Mouse (Mus musculus) urinary bladder, postnatal 25 days (tissue): ENCODE measurements at regions not wholly inside any gene's neighbourhood (a gene's known extent, or its start where the extent isn't known, plus 50 kb on each side); places are given as distances from the start of the nearest gene placed in this dataset.

Experiments used
- DNase-seq: peaks from one replicate; pipeline ENCODE4 v3.0.0; 2022; ENCODE audit warnings: low spot score

- no peak for DNase-seq
Measured at GRCm38 (mm10) chr16:53011847-53012246, 558.0 kb upstream of the Alcam start.

GRCm38 (mm10) chr16:52988852-52989397 lies 535.1 kb upstream of the Alcam start:
- no peak for DNase-seq

GRCm38 (mm10) chr16:52984336-52984735 lies 530.5 kb upstream of the Alcam start:
- DNase-seq: no peak

GRCm38 (mm10) chr16:52980995-52981394 lies 527.1 kb upstream of the Alcam start:
- DNase-seq: no peak

- no peak for DNase-seq
Measured at GRCm38 (mm10) chr16:52972811-52973210, 518.9 kb upstream of the Alcam start.

- DNase-seq: no peak
Measured at GRCm38 (mm10) chr16:52947679-52948078, 493.8 kb upstream of the Alcam start.

GRCm38 (mm10) chr16:52934749-52935148 lies 480.9 kb upstream of the Alcam start:
- DNase-seq: no peak

- DNase-seq: no peak
Measured at GRCm38 (mm10) chr16:52931978-52932377, 478.1 kb upstream of the Alcam start.

GRCm38 (mm10) chr16:52892467-52893255 lies 438.8 kb upstream of the Alcam start:
- DNase-seq: no peak

GRCm38 (mm10) chr16:52879463-52880114 lies 425.7 kb upstream of the Alcam start:
- no peak for DNase-seq

GRCm38 (mm10) chr16:52867833-52868232 lies 414.0 kb upstream of the Alcam start:
- DNase-seq: no peak

- DNase-seq: no peak
Measured at GRCm38 (mm10) chr16:52863554-52863953, 409.7 kb upstream of the Alcam start.

- no peak for DNase-seq
Measured at GRCm38 (mm10) chr16:52861263-52861662, 407.4 kb upstream of the Alcam start.

- no peak for DNase-seq
Measured at GRCm38 (mm10) chr16:52858441-52859209, 404.8 kb upstream of the Alcam start.

GRCm38 (mm10) chr16:52851129-52851528 lies 397.3 kb upstream of the Alcam start:
- DNase-seq: no peak

GRCm38 (mm10) chr16:52818976-52819375 lies 365.1 kb upstream of the Alcam start:
- DNase-seq: no peak

GRCm38 (mm10) chr16:52811219-52811618 lies 357.3 kb upstream of the Alcam start:
- no peak for DNase-seq

GRCm38 (mm10) chr16:52804365-52804764 lies 350.5 kb upstream of the Alcam start:
- no peak for DNase-seq

- no peak for DNase-seq
Measured at GRCm38 (mm10) chr16:52799715-52800392, 346.0 kb upstream of the Alcam start.

- DNase-seq: no peak
Measured at GRCm38 (mm10) chr16:52795184-52795583, 341.3 kb upstream of the Alcam start.

- no peak for DNase-seq
Measured at GRCm38 (mm10) chr16:52789946-52790345, 336.1 kb upstream of the Alcam start.

GRCm38 (mm10) chr16:52747744-52748143 lies 293.9 kb upstream of the Alcam start:
- no peak for DNase-seq
